Mouse (Mus musculus): ENCODE measurements around the gene Wfdc10.
"Not testable (repeated sequence)": the region's sequence is repeated elsewhere in the genome, so short reads cannot be mapped to it uniquely, and the experiment has no call there.

Gene Wfdc10

DNA sequence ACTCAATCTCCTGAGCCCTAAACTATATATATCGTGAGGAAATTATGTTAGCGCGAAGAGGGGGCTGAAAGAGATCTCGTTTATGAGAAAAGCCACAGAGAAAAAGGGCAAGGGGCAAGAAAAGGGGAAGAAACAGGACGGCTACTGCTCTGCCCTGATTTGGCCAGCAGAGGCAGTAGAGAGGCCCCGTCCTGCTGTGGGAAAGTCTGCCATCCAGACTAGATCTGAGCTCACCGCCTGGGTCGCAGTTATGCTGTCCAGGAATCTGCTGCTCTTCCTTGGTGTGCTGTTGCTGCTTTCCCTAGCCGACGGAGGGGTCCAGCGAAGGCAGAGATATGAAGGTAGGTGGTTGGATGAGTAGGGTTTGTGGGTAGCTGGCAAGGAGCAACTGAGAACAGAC is at the start of gene Wfdc10:
Wfdc10 (plus strand) TSS at position 189 of the 400 bp plus-strand sequence.
- DNase-seq (ENCODE audit: extremely low spot score), result peak; percentile 61

DNA sequence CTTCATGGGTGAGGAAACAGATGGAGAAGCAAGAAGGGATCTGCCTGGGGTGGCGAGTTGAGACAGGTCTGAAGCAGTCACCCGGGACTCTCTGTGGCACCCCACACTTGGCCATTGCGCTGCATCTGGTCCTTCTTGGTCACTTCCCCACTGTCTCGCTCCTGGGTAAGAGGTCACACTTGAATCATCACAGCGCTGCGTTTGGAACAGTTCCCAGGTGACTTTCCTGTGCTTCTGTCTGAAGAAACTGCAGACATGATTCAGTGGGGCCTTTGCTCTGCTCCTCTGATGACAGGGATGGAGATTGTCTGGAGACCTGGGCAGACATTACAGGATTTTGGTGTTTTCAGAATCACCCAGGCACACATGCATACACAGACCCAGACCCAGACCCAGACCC is 47.1 kb upstream of the Wfdc10 start:
- no peak for DNase-seq (ENCODE audit: extremely low spot score)

DNA sequence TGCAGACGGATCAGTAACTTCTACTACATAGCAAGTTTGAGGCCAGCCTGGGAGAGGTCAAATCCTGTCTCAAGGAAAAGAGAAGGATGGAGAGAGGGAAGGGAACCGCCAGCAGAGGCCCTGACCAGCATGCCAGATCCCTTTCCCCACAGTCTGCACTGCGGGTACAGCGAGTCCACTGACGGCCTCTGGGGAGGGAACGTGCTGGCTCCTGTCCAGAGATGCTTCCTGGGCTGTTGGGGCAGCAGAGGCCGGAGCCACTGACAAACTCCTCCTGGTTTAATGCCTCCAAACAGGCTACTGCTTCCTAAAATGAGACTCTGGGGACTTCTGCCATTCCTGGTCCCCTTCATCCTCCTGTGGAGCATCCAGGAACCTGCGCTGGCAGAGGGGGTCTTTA is 42.4 kb upstream of the Wfdc10 start, which contains the start of the genes Wfdc6b and Wfdc8:
Wfdc6b (plus strand) TSS at position 52 of the 400 bp plus-strand sequence.
Wfdc8 (minus strand) TSS at position 156 of the 400 bp plus-strand sequence.
- not testable (repeated sequence) for DNase-seq (ENCODE audit: extremely low spot score)

DNA sequence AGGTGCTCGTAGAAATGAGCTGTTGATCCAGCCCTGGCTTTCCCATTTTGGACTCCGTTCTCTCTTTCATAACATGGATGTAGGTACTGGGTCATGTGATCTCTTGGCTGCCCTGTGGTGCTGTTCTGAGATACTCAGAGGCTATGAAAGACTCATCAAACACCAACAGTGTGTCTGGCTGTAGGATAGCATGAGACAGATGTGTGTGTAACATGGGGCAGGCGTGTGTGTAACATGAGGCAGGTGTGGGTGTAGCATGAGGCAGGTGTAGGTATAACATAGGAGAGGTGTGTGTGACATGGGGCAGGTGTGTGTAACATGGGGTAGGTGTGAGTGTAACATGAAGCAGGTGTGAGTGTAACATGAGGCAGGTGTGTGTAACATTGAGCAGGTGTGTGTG is 40.5 kb upstream of the Wfdc10 start:
- no peak for DNase-seq (ENCODE audit: extremely low spot score)

DNA sequence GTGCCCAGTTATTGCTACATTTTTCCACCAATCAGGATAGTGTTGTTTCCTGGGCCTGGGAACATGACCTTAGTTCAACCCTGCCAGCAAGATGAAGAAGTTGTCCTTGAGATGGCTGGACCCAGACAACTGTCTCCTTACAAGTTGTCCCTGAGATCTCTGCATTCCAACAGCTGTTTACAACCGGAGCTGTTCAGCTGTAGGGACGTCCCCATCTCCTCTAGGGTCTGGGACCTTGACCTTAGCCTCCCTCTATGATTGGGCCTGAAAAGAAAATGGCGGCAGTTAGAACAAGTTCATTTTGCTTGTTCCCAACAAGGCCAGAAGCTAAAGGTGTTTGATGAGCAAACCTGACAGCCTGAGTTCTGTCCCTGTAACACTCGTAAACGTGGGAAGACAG is 36.8 kb upstream of the Wfdc10 start:
- no peak for DNase-seq (ENCODE audit: extremely low spot score)

DNA sequence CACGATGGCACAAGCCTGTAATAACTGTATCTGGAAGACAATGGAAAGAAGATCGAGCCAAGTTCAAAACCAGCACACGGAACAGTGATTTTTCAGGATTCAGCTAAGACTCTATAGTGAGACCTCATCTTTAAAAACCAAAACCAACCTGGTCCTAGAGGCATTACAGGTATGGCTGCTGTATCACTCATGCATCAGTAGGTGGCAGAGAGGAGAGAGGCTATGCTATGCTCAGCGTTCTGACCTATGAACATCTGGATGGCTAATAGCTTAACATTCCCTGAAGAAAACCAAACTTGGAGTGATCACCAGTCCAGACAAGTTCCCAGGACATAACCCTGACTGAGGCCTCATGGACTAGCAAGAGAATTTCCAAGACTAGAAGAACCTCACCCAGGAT is 34.1 kb upstream of the Wfdc10 start:
- no peak for DNase-seq (ENCODE audit: extremely low spot score)

GRCm38 (mm10) chr2:164635266-164635665 is 20.6 kb upstream of the Wfdc10 start:
- peak; percentile 4 for DNase-seq (ENCODE audit: extremely low spot score)

DNA sequence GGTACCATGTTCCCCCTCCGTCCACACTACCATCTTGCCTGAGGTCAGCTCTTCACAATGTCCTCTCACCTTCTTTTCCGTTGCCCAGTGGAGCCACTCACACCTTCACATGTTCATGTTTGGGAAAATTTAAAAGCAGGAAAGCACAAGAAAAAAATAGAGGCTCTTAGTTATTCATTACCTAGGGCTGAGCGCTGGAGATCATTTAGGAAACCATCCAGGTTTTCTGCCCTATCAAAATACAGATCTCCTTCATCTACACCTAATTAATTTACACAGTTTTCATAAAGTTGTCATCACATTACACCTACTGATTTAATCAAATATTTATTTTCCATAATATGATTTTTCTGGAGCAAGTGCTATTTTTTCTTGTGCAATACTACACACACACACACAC is 17.1 kb upstream of the Wfdc10 start, which contains the start of gene Wfdc16:
Wfdc16 (minus strand) TSS at position 101 of the 400 bp plus-strand sequence.
- DNase-seq (ENCODE audit: extremely low spot score), result no peak

- DNase-seq (ENCODE audit: extremely low spot score), result no peak
Measured at GRCm38 (mm10) chr2:164641129-164641528, 14.7 kb upstream of the Wfdc10 start.

DNA sequence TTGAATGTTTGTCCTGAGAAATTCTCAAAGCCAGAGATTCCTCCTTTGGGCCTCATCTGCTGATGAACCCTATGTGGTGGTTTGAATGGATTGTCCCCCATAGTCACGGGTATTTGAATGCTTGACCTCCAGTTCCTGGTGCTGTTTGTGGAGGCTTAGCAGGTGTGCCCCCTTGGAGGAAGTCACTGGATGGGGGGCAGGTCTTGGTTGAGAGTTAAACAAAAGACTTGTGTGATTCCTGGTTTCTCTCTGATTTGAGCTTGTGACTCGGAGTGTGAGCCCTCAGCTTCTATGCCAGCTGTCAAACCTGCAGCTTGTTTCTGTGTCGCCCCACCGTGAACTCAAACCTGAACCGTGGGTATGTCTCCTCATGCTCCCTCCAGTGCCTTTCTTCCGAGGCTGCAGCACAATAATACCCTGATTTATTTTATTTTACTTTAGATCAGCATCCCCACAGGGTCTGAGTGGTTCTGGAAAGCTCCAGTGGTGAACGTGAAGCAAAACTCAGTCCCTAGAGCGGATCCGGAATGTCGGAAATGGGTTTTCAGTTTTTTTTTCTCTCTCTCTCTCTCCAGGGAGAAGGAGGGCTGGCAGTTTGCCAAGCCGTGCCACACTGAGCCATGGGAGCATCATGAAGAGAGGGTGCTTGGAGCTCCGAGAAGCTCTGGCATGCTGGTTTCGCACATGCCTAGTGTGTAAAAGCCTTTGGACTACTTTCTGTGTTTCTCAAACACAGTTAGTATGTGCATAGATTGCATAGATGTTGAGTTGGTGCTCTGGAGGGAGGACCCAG is 13.8 kb upstream of the Wfdc10 start:
- no peak for DNase-seq (ENCODE audit: extremely low spot score)

DNA sequence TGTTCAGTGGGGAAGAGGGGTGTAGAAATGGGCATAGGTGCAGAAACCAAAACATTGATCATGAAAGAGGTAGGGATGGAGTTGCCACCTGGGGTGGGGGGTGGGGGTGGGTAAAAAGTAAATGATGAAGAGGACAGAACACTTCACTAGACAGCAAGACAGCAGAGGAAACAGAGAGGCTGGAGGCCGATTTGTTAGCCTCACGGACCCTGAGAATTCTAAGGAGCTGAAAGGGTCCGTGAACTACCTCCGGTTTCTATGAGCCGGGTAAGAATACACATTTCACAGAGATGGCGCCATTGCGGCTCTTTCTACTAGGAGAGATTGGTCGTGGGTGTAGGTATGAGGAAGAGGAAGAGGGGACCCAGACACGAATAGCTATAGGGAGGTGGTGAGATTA is 637 bp downstream of the Wfdc10 start, which contains the start of gene Wfdc9:
Wfdc9 (minus strand) TSS at position 101 of the 400 bp plus-strand sequence.
- no peak for DNase-seq (ENCODE audit: extremely low spot score)

DNA sequence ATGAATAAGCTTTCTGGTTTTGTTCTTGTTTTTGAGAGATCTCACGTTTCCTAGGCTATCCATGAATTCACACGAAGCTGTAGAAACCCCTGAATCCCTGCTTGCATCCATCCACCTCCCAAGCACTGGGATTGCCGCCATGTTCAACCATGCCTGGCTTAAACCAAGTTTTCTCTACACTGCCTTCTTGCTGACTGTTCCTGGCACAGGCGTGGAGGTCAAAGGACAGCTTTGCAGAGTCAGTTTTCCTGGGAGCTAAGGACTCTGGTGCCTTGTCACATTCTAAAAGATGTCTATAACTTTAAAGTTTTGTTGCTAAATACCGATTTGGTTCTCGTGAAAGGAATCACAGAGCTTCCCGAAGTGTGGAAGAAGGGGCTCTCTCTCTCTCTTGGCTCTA is 9.0 kb downstream of the Wfdc10 start:
- DNase-seq (ENCODE audit: extremely low spot score), result no peak

DNA sequence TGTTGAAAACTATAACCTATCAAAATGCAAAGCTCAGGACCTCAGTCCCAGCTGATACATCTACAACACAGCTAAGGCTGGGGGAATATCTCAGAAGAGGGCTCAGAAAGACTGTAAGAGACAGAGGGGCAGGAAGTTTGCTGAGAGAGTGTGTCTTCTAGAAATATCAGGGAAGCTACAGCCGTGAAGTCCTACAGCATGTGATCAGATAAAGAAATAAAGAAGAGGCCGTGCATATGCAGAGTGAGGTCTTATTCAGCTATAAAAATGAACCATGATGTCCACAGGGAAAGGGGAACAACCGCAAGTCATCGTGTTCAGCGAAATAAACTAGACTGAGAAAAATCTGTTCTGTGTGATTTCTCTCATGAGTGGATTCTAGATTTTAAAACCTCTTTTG is 14.4 kb downstream of the Wfdc10 start:
- DNase-seq (ENCODE audit: extremely low spot score), result no peak

DNA sequence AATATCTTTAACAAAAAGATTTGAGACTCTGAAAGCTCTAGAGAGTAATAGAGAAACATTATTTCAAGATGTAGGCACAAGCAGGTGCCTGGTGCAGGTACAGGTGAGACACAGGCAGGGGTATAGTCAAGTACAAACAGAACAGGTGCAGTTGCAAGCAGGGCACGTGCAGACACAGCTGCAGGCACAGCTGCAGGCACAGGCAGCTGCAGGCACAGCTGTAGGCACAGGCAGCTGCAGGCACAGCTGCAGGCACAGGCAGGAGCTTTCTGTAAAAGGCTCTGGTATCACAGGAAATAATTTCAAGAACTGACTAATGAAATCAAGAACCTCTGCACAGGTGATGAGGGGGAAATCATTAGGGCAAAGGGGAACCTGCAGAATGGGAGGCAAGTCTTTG is 15.1 kb downstream of the Wfdc10 start:
- DNase-seq (ENCODE audit: extremely low spot score), result no peak

GRCm38 (mm10) chr2:164673987-164674386 is 18.1 kb downstream of the Wfdc10 start, which contains the start of gene Wfdc11:
Gene Wfdc11 (minus strand): TSS chr2:164674087.
- no peak for DNase-seq (ENCODE audit: extremely low spot score)

GRCm38 (mm10) chr2:164676103-164676502 is 20.3 kb downstream of the Wfdc10 start:
- no peak for DNase-seq (ENCODE audit: extremely low spot score)

GRCm38 (mm10) chr2:164676916-164677685 is 21.3 kb downstream of the Wfdc10 start:
- no peak for DNase-seq (ENCODE audit: extremely low spot score)

DNA sequence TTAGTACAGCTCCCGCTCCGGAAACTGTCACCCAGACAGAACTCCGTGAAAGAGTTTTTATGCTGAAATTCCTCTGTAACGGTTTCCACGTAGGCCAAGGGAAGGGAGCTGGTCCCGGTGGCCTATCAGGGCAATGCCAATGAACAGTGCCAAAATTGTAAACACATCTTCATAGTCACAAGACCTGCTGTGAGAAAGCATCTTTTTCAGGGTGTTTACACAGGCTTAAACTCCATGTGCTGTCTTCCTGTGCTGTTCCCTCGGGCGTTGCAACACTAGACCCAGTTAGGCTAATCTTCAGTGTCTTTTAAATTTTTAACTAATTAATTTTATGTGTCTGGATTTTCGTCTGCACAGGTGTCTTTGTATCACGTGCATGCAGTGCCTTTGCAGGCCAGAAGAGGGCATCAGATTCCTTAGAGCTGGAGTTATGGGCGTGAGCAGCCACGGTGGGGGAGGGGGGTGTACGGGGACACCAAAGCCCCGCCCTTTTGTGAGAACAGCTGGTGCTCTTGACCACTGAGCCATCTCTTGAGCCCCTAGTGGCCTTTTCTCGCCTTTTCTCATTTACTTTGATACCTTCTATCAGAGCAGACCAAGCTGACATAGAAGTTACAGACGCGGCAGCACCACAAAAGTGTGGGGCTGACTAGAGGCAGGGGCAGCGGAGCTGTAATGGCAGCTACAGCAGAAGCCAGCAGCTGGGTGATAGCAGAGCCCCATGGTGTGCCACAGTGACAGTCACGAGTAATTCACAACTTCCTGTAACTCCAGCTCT is 23.2 kb downstream of the Wfdc10 start:
- DNase-seq (ENCODE audit: extremely low spot score), result peak; percentile 81

GRCm38 (mm10) chr2:164679906-164680305 is 24.1 kb downstream of the Wfdc10 start:
- DNase-seq (ENCODE audit: extremely low spot score), result peak; percentile 24

GRCm38 (mm10) chr2:164684807-164685206 is 29.0 kb downstream of the Wfdc10 start, which contains the start of gene Wfdc13:
Gene Wfdc13 (plus strand): TSS chr2:164685107.
- DNase-seq (ENCODE audit: extremely low spot score), result no peak

GRCm38 (mm10) chr2:164698201-164698600 is 42.4 kb downstream of the Wfdc10 start, which contains the start of gene Spint4:
Gene Spint4 (plus strand): TSS chr2:164698501.
- no peak for DNase-seq (ENCODE audit: extremely low spot score)

DNA sequence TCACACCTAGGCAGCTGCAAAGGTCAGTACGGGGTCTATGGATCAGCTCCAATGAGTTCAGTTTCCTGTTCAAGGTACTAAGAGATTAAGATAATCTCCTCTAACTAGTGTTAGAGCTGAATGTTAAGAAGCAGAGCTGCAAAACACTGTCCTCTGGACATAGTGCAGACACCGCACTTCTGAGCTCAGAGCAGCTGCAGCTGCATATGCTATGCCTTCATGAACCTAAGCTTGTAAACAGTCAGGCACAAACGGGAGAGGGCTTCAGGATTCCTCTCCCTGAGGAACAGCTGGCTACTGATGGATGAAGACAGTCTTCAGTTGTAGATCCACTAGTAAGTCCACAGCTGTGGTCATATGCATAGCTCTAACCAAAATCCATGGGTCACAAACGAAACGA is 45.1 kb downstream of the Wfdc10 start:
- DNase-seq (ENCODE audit: extremely low spot score), result no peak
